Mouse (Mus musculus): Measurements from ENCODE around the gene Sgms2.

Gene Sgms2

DNA sequence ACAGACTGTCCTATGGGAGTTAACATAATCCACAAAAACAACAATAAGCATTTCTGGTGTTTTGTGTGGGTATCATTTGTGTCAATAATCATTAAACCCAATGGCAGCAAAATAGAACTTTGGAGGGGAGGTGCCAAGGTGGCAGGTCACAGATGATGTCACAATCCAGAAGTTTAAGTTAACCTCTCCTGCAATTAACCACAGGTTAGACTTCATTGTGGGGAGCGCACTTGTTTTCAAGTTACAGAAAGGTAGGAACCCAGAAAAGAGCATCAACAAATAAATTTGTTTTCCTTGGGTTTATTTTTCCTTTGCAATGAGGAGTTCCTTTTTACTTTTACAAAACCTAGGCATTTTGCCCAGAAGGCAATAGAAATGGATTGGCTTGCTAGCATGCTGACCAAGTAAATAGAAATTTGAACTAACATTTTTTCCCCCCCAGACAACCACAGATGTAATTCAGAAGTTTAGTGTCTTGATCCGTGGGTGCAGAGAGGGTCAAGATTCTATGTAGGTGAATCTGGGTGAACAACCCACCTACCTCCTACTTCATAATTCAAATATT lies at the start of gene Sgms2:
Gene Sgms2, minus strand, starts transcription at position 51 of the 565 bp plus-strand sequence.
- DNase-seq = no peak

GRCm38 (mm10) chr3:131525229-131525628 lies 34.0 kb upstream of the Sgms2 start:
- no peak for DNase-seq

- peak; percentile 37 to 74 for DNase-seq
Observed at GRCm38 (mm10) chr3:131524779-131525178, 33.6 kb upstream of the Sgms2 start.

GRCm38 (mm10) chr3:131524210-131524609 lies 33.0 kb upstream of the Sgms2 start:
- no peak for DNase-seq

GRCm38 (mm10) chr3:131523749-131524148 lies 32.5 kb upstream of the Sgms2 start:
- DNase-seq = no peak

- DNase-seq = no peak
Observed at GRCm38 (mm10) chr3:131522243-131522642, 31.0 kb upstream of the Sgms2 start.

GRCm38 (mm10) chr3:131521206-131521605 lies 30.0 kb upstream of the Sgms2 start:
- DNase-seq = no peak

DNA sequence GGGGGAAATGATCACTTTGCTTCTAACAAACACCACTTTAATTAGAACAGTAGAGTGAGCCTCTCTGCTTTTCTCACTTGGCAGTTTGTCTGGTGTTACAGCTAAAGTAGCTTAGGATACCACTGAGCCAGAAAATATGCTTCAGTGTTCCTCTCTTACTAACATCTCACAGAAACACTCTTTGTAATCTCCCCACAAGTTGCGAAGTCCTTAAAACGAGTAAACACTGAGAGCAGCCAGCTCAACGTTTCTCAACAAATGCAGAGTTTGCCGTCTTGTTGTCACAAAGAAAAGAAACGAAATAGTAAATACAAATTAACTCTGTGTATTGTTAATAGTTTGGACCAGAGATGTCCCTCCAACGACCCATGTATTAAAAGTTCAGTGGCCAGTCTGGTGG lies 26.5 kb upstream of the Sgms2 start:
- no peak for DNase-seq

DNA sequence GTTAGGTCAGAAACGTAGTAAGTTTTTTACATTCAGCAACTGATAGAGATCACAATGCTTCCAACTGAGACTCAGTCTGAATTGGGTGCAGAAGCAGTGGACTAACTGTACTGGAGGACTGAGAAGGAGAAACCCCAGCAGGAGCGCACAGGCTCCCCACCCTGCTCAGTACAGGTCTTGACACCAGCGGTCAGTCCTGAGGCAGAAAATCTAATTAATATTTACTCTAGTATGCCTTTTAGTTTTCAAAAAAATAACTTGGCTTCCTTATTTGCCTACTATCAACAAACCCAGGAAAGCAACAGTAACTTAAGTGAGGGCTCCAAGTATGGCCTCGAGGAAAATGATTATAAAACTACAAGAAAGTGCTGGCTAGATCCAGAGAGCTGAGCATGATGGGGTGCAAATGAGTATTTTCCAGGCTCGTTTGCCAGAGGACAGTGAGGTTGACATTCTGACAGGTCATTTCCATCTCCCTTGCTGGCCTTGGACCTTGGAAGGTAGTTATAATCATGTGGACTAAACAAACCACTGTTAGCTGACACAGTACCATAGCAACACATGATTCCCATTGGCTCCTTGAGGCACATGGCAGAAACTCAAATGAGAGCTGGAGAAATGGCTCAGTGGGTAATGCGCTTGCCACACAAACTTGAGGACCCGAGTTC lies 25.3 kb upstream of the Sgms2 start:
- no peak for DNase-seq

DNA sequence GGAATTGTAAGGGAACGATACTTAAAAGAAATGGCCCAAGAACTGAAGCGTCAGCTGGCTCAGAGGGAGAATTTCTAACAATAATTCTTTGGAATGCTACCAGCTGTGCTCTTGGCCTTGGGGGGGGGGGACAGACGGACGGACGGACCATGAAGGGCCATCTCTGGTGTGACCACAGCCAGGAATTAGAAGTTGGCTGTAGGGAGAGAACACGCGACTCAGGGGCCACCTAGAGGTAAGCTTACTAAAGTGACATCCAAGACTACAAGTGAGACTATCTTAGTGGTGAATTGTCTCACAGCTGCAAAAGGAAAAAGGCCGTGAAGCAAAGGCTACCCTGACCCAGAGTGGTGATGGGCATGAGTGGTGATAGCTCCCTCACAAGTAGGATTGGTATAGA lies 20.4 kb upstream of the Sgms2 start:
- no peak for DNase-seq

GRCm38 (mm10) chr3:131508024-131508423 lies 16.8 kb upstream of the Sgms2 start:
- DNase-seq = no peak

- DNase-seq = no peak
Observed at GRCm38 (mm10) chr3:131504595-131505223, 13.5 kb upstream of the Sgms2 start.

DNA sequence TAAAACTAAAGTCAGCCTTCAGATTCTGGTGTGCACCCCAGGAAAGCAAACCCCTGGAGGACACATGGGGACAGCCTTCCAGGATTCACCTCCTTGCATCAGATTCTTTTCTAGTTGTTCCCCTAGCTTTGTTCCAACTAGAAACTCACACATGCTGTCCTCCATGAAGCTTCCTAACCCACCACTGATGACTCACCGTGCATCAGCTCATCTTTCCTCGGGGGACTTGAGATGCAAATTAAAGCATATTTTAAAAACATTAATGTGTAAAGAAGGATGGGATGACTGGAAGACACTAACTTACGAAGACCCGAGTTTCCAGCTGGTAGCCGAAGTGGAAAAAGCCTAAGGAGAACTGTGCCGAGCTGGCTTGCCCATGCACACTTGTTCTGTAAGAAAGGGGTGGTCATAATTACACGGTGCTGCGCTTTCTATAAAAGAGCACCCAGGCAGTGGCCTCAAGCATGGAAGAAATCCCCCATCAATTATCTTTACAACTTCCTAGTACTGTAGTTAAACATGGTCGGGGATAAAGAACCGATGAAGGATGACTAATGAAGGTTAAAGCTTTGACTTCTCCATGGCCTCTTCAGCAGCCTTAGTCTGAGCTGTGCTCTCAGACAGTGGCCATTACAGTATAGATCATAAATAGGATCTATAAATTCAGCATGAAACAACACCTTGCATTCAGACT lies 10.6 kb upstream of the Sgms2 start:
- DNase-seq = no peak

GRCm38 (mm10) chr3:131499651-131500050 lies 8.4 kb upstream of the Sgms2 start:
- DNase-seq = no peak

DNA sequence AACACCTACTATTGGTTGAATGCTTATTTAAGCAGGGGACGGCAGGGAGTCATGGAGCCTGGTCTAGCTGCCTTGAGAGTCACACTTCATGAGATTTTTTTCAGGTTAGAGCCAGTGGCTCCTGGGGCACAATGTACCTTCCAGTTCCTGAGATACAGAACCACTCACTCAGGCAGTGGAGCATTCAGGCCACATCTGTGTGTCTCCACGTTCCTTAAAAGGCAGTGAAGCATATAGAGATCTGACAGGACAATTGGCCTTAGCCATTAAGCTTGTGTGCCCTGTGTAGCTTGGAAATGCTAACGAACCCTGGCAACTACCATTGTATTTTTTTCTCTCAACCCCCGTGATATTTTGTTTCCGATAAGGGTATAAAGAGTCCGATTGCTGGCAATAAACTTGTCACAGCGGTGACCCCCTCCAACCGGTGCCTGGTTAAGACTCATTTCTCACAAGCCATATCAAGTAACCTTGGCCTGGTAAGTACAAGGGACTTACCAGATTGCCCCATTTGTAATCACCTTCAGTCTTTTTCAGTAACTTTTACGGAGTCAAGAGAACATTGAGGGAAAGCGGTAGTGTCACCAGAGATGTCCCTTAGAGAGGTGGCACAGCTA lies 5.4 kb upstream of the Sgms2 start:
- DNase-seq = no peak

- no peak for DNase-seq
Observed at GRCm38 (mm10) chr3:131495076-131495475, 3.9 kb upstream of the Sgms2 start.

DNA sequence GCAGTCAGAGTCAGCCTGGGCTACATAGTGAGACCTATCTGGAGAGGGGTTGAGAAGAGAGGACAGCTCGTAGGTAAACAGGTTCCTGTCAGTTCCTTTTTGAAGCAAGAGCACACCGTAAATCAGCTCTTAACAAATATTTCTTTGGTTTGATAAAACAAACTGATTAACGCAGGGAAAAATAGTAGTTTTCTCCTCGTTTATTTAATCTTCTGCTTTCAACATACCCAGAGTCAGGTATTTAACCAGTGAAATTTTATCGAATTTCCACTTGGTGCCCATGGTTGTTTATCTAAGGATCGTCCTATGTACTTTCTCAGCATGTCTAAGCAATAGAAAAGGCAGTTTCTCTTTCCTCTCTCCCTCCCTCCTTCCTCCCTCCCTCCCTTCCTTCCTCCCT lies 2.0 kb upstream of the Sgms2 start:
- DNase-seq = no peak

GRCm38 (mm10) chr3:131491980-131492379 lies 769 bp upstream of the Sgms2 start:
- DNase-seq = no peak

- peak; percentile 82 to 83 for DNase-seq
Observed at GRCm38 (mm10) chr3:131490143-131490908, 885 bp downstream of the Sgms2 start.

GRCm38 (mm10) chr3:131489657-131490142 lies 1.5 kb downstream of the Sgms2 start:
- DNase-seq = peak; percentile 78 to 81

GRCm38 (mm10) chr3:131488969-131489368 lies 2.2 kb downstream of the Sgms2 start:
- no peak for DNase-seq

- no peak for DNase-seq
Observed at GRCm38 (mm10) chr3:131488403-131488802, 2.8 kb downstream of the Sgms2 start.

Measured in cerebellum, postnatal 25 days (tissue).